Mouse (Mus musculus) forebrain, embryonic 10.5 days (tissue): ENCODE results near the gene Cul1. TPM values are rescaled to one million over a fixed set of nuclear protein-coding genes. Genes with fewer than 3 reads are reported as not detected.

Experiments used
- DNase-seq: peaks from one replicate; pipeline ENCODE4 v3.0.0-alpha.2; 2017; ENCODE audit warnings: low spot score; ENCODE audit errors: extremely low spot score
- H3K27ac ChIP-seq: fragments of 300-500 bp; sonication (generic); 2 replicates; pipeline ENCODE4 v1.5.1; 2016; ENCODE audit warnings: mild to moderate bottlenecking
- H3K27me3 ChIP-seq: fragments of 300-500 bp; sonication (generic); 2 replicates; pipeline ENCODE4 v1.6.1; 2016; ENCODE audit warnings: mild to moderate bottlenecking; ENCODE audit not compliant: poor library complexity, severe bottlenecking
- H3K36me3 ChIP-seq: fragments of 300-500 bp; sonication (generic); replicated peaks from 2 replicates; pipeline ENCODE4 v1.6.1; 2016; ENCODE audit warnings: mild to moderate bottlenecking, moderate library complexity
- H3K4me1 ChIP-seq: fragments of 300-500 bp; sonication (generic); 2 replicates; pipeline ENCODE4 v1.6.1; 2016
- H3K4me3 ChIP-seq: fragments of 300-500 bp; sonication (generic); 2 replicates; pipeline ENCODE4 v1.5.1; 2016; ENCODE audit warnings: mild to moderate bottlenecking, moderate library complexity
- H3K9me3 ChIP-seq: fragments of 300-500 bp; sonication (generic); 2 replicates; pipeline ENCODE4 v1.6.1; 2016; ENCODE audit warnings: mild to moderate bottlenecking, moderate library complexity
- WGBS: fragments of 180-500 bp; shearing (Covaris S2); methylation state at CpG from one replicate; pipeline ENCODE4 v1.1.7; 2016; 5-methylcytosine and 5-hydroxymethylcytosine counted together
- polyA plus RNA-seq: library from polyadenylated mRNA; unstranded; fragments of >200 nt; fragmentation: Nextera tagmentation; extraction: Ambion mirVana; gene quantifications from 2 replicates; pipeline ENCODE4 v1.2.1, GENCODE M21; 2016

The Cul1 gene
- polyA plus RNA-seq, 1 experiment from 2014 or later = 215 TPM

DNA sequence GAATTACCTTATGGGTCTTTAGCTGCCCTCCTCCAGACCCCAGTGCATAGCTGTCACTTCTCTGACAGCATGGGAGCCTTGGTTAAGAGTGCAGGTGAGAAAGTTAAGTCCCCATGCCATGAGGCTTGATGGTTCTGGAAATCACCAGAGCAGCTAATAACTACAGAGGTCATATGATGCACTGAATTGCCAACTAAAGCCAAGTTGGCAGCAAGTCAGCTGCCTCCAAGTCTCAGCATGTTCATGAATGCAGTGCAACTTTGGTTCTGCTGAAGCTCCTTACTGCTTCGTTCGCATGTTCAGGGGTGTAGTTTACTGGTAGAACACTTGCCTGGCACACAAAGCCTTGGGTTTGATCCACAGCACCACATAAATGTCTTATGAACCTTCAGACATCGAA is 69.2 kb downstream of the Cul1 start:
- Histone ChIP-seq H3K4me1 (no peaks in the 10 kb centered on the region), H3K36me3 (peaks cover 100% of the 10 kb centered on the region), H3K27me3 (no peaks in the 10 kb centered on the region), H3K4me3 (no peak overlapping the region), H3K9me3 (no peaks in the 10 kb centered on the region), H3K27ac (no peak overlapping the region)
- 92% methylated on average over 3 of the region's 3 CpGs for WGBS
- no peak for DNase-seq

DNA sequence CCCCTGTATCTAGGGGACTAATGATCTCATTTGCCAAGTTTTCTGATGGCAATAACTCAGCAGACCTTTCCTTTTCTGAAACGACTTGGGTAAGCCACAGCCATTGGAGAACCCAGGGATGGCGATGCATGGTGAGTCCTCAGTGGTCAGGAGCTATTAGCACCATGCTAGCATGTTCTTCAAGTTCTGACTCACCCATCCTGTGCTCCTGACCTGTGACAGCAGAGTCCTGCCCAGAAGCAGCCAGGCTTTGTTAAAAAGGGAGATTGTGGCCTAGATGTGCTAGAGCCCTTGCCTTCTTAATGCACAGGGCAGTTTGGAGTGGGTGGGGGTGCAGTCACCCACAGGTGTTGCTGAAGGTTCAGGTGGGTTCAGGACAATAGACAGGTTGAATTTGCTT is 71.8 kb downstream of the Cul1 start:
- Histone ChIP-seq H3K27ac (no peak overlapping the region), H3K4me1 (no peaks in the 10 kb centered on the region), H3K4me3 (no peak overlapping the region), H3K27me3 (no peaks in the 10 kb centered on the region), H3K36me3 (peaks cover 100% of the 10 kb centered on the region), H3K9me3 (no peaks in the 10 kb centered on the region)
- no peak for DNase-seq
- 83% methylated on average over 2 of the region's 2 CpGs for WGBS

DNA sequence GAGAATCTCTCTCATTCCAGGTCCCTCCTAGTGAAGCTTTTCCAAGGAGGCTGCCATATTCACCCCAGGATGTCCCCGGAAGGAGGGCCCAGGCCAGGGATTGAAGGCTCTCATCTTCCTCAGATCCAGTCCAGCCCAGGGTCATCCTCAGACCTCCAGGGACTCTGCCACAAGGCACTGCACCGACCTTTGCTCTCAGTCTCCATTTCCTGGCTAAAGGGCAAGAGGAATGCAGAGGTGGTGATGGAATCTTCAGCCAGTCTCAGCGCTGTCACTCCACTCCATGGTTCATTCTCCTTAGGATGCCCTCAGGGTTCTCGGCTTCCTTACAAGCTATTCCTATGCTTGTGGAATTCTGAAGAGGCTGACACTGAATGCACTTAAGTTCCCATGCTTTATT is 73.2 kb downstream of the Cul1 start:
- no peak for DNase-seq
- Histone ChIP-seq H3K27ac (no peak overlapping the region), H3K9me3 (no peaks in the 10 kb centered on the region), H3K27me3 (no peaks in the 10 kb centered on the region), H3K36me3 (peaks cover 100% of the 10 kb centered on the region), H3K4me3 (no peak overlapping the region), H3K4me1 (no peaks in the 10 kb centered on the region)
- WGBS = 82% methylated on average over 4 of the region's 4 CpGs

DNA sequence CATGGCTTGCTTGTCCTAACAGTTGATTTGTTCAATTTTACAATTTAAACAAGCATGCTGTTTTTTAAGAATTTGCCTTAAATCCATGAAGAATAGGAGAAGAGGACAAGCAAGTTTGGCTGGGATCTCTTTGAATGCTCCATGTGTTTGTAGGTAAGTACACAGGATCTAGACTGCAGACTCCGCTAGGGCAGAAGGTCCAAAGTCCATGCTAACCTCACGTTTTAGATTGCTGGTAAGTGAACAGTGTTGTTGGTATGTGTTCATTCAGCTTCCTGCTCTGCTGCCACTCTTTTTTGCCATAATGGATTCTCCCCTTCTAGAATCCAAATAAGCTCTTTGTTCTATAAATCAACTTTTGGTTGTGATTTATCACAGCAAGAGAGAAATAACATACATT is 73.9 kb downstream of the Cul1 start:
- H3K27ac ChIP-seq = no peak overlapping the region
- H3K4me1 ChIP-seq = no peaks in the 10 kb centered on the region
- WGBS = 89% methylated on average over 2 of the region's 2 CpGs
- H3K36me3 ChIP-seq = peaks cover 100% of the 10 kb centered on the region
- H3K27me3 ChIP-seq = no peaks in the 10 kb centered on the region
- no peak for DNase-seq
- H3K4me3 ChIP-seq = no peak overlapping the region
- H3K9me3 ChIP-seq = no peaks in the 10 kb centered on the region

DNA sequence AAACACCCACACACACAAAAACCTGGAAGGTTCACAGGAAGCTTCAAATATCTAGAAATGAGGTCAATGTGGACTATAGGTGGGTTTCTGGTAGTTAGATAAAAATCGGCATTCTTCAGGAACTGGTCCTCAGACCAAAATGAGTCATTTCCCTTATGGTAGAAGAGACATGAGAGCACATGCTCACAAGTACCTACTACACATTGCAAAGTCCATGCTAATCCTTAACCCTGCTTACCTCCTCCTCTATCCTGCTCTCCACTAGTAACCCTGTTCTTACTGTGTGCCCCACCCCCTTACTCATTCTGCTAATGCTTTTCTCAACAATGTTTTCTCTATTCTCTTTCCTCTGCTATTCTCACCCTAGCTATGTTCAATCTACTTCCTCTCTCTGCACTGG is 74.5 kb downstream of the Cul1 start:
- DNase-seq = no peak
- Histone ChIP-seq H3K4me3 (no peak overlapping the region), H3K36me3 (peaks cover 100% of the 10 kb centered on the region), H3K27me3 (no peaks in the 10 kb centered on the region), H3K4me1 (no peaks in the 10 kb centered on the region), H3K27ac (no peak overlapping the region), H3K9me3 (no peaks in the 10 kb centered on the region)
- WGBS = 91% methylated on average over 1 of the region's 1 CpGs

DNA sequence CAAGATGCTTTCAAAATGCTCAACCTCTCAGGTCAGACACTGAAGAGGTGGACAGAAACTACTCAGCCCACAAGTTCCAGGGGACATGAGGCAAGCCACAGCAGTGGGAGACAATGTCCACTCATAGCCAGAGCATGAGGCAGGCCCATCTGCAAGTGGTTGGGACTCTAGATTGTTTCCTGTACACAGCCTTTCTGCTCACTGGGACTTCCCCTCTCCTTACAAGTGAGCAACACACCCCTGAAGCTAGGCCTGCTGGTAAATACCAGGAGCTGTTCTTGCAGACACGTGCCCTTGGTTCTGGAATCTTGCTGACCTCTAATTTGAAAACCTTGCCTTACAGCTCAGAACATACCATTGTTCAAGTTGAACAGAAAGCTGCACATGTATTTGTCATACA is 79.3 kb downstream of the Cul1 start:
- 75% methylated on average over 1 of the region's 1 CpGs for WGBS
- Histone ChIP-seq H3K36me3 (peaks cover 96% of the 10 kb centered on the region), H3K4me1 (no peaks in the 10 kb centered on the region)

DNA sequence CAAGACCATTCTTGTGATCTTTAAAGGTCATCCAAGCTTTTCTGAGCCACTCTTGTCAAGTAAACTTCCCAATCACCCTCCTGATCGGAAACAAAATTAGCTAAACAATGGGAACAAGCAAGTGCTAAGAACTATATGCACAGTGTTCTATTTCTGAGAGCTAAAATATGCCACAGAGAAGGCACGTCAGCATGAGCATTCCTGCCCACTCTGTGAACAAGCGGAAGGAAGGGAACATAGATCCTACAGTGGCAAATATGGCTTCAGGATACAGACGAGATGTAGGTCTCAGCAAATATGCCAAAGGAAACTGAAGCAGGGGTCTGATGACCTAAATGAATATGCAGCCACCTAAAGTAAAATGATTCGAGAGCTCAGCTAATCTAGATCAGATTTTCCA is 82.1 kb downstream of the Cul1 start:
- no peak for DNase-seq
- no peaks in the 10 kb centered on the region for H3K4me1 ChIP-seq
- H3K4me3 ChIP-seq = no peak overlapping the region
- no peaks in the 10 kb centered on the region for H3K27me3 ChIP-seq
- H3K36me3 ChIP-seq = peaks cover 77% of the 10 kb centered on the region
- WGBS = 90% methylated on average over 5 of the region's 5 CpGs
- H3K27ac ChIP-seq = no peak overlapping the region
- H3K9me3 ChIP-seq = no peaks in the 10 kb centered on the region

More for the DNA sequence above, 79.3 kb downstream of the Cul1 start:
- no peaks in the 10 kb centered on the region for H3K9me3 ChIP-seq
- no peak overlapping the region for H3K4me3 ChIP-seq
- H3K27me3 ChIP-seq = no peaks in the 10 kb centered on the region
- H3K27ac ChIP-seq = no peak overlapping the region
- DNase-seq = no peak

DNA sequence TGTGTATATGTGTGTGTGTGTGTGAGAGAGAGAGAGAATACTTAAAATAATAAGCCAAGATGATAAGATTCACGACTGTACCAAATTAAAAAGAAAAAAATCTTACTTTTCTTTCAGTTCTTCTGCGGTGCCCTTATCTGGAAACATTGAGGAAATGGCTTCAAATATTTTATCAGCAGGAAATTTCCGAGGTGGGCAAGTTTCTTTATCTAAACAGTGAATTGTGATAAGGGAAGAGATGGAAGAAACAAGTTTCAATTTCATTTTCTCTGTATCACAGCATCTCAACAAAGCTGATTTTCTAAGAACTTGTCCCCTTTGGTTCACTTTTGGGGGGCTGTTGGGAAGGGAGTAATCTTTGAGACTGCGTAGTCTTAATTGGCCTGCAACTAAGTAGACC is 99.1 kb downstream of the Cul1 start:
- 90% methylated on average over 4 of the region's 4 CpGs for WGBS
- H3K27me3 ChIP-seq = no peaks in the 10 kb centered on the region
- no peaks in the 10 kb centered on the region for H3K9me3 ChIP-seq
- no peak for DNase-seq
- H3K36me3 ChIP-seq = peaks cover 100% of the 10 kb centered on the region
- H3K4me1 ChIP-seq = no peaks in the 10 kb centered on the region
- no peak overlapping the region for H3K27ac ChIP-seq
- no peak overlapping the region for H3K4me3 ChIP-seq

DNA sequence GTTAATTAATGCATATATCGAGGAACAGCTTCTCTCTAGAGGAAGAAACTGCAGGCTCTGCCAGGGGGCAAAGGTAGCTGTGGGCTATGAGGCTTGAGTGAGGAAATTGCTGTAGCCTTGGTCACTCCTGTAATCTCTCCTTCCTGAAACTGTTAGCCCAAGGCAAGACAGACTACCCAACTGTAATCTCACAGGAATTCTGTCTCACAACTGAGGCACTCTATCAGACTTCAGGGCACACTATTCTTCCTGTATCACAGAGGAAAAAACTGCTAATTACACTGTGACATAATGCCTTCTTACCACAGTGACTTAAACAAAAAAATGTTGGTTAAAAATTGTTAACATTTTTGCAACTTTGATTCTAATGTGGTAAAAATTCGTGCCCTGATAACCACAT is 106.1 kb downstream of the Cul1 start:
- H3K9me3 ChIP-seq = no peaks in the 10 kb centered on the region
- no peak overlapping the region for H3K27ac ChIP-seq
- no peak overlapping the region for H3K4me3 ChIP-seq
- H3K4me1 ChIP-seq = no peaks in the 10 kb centered on the region
- WGBS = 92% methylated on average over 2 of the region's 2 CpGs
- H3K36me3 ChIP-seq = peaks cover 100% of the 10 kb centered on the region
- H3K27me3 ChIP-seq = no peaks in the 10 kb centered on the region
- DNase-seq = no peak

DNA sequence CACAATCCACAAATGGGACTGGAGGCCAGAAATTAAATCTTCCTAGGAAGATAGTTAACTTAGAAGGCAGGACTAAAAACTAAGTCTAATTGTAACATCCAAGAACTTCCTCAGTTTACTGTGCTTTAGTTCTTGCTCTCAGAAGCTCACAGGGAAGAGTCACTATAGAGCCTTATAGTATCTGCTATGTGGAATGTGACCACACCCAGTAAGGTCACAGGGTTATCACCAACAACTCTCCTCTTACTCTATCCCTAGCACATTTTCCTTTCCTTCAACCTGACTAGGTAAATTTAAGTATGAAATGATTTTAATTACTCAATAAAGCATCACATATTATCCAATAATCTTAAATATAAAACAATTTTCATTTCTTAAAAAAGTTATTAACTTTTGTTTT is 107.2 kb downstream of the Cul1 start:
- H3K4me1 ChIP-seq = no peaks in the 10 kb centered on the region
- no peak for DNase-seq
- H3K27ac ChIP-seq = no peak overlapping the region
- peaks cover 100% of the 10 kb centered on the region for H3K36me3 ChIP-seq
- no peaks in the 10 kb centered on the region for H3K9me3 ChIP-seq
- no peak overlapping the region for H3K4me3 ChIP-seq
- H3K27me3 ChIP-seq = no peaks in the 10 kb centered on the region

DNA sequence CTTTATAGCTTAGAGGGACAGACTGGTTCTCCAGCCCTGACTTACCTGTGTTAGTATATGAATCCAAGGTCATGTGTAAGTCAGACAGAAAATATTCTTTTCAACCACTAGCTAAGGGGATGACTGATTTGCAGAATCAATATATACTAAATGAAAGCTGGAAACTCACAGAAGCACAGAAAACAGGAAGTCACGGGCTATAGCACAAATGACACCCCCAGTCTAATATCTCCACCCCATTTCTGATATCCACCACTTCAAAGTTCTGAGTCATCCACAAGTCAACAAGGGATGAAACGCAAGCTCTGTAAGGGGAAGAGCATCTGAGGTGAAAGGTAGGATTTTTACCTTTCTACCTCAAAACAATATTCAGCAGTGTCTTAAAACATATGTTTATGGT is 107.6 kb downstream of the Cul1 start:
- no peak overlapping the region for H3K4me3 ChIP-seq
- H3K9me3 ChIP-seq = no peaks in the 10 kb centered on the region
- no peak overlapping the region for H3K27ac ChIP-seq
- H3K4me1 ChIP-seq = no peaks in the 10 kb centered on the region
- peaks cover 100% of the 10 kb centered on the region for H3K36me3 ChIP-seq
- no peaks in the 10 kb centered on the region for H3K27me3 ChIP-seq
- DNase-seq = no peak
- WGBS = 90% methylated on average over 2 of the region's 2 CpGs

DNA sequence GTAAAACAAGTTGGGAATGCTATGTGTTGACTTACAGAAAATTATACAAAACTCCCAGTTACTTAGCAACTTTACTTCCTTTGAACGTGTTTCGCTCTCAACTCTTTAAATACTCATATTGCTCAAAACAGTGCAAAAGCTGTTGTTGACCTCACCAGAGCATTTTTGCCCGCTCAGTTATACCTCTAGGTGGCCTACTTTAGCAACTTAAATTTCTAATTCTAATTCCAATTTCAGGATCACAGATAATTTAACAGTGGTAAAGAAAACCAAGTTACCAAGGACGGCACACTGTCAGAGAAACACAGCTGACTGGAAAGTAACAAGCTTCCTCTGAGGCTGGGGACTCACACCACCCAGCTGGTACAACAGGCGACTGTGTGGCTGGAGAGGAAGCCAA is 108.2 kb downstream of the Cul1 start:
- Histone ChIP-seq H3K4me1 (no peaks in the 10 kb centered on the region), H3K9me3 (no peaks in the 10 kb centered on the region), H3K36me3 (peaks cover 100% of the 10 kb centered on the region), H3K27ac (no peak overlapping the region), H3K27me3 (no peaks in the 10 kb centered on the region), H3K4me3 (no peak overlapping the region)
- WGBS = 93% methylated on average over 5 of the region's 5 CpGs
- no peak for DNase-seq

DNA sequence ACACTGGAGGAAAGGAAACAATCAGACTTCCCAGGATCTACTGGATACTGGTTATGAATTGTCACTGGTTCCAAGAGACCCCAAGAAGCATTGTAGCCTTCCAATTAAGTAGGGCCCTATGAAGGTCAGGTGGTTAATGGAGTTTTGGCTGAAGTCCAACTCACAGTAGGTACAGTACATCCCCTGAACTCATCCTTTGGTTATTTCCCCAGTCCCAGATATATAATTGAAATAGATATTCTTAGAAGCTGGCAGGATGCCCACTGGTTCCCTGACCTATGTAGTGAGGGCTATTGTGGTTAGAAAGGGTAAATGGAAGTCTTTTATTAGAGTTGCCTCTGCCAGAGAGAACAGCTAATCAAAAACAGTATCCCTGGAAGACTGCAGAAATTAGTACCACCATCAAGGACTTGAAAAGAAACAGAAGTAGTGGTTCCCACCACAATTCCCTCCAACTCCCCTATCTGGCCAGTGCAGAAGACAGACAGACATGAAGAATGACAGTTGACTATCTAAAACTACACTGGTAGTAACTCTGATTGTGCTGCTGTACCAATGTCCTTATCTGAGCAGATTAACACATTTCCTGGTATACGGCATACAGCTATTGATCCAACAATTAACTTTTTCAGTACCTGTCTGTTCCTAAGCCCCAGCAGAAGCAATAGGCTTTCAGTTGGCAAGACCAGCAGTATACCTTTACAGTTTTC is 112.3 kb downstream of the Cul1 start:
- no peaks in the 10 kb centered on the region for H3K4me1 ChIP-seq
- H3K9me3 ChIP-seq = no peaks in the 10 kb centered on the region
- no peak for DNase-seq
- no peak overlapping the region for H3K4me3 ChIP-seq
- no peaks in the 10 kb centered on the region for H3K27me3 ChIP-seq
- H3K36me3 ChIP-seq = peaks cover 98% of the 10 kb centered on the region
- H3K27ac ChIP-seq = no peak overlapping the region
- 88% methylated on average over 1 of the region's 1 CpGs for WGBS

DNA sequence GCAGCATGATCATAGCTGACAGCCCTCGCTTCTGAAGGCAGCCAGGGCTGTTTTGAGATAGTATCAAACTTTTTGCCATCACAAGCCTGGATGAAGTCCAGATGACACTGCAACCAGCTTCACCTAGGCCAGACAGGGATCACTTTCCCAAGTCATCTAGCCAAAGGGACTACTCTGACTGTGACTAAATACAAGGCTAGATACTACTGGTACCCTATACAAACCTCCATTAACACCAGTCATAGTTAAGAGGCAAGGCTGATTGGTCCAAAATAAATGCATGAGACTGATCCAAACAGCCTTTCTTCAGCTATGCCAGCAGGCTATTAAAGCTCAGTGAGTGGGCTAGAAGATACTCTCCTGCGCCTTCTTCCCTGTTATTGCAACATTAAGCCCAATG is 119.7 kb downstream of the Cul1 start:
- H3K27me3 ChIP-seq = no peaks in the 10 kb centered on the region
- DNase-seq = no peak
- H3K9me3 ChIP-seq = no peaks in the 10 kb centered on the region
- WGBS = 89% methylated on average over 2 of the region's 2 CpGs
- no peaks in the 10 kb centered on the region for H3K4me1 ChIP-seq
- H3K27ac ChIP-seq = no peak overlapping the region
- peaks cover 92% of the 10 kb centered on the region for H3K36me3 ChIP-seq
- H3K4me3 ChIP-seq = no peak overlapping the region
